Mouse (Mus musculus) embryonic facial prominence, embryonic 14.5 days (tissue): ENCODE data around the gene Map2k2. TPM values are rescaled to one million over a fixed set of nuclear protein-coding genes. Genes with fewer than 3 reads are reported as not detected.
"Not testable (repeated sequence)": the region's sequence is repeated elsewhere in the genome, so short reads cannot be mapped to it uniquely, and the experiment has no call there.

ENCODE experiments used
- ATAC-seq: fragments of 200-750 bp; cut with Nextera tagmentation; 2 replicates; pipeline ENCODE4 v1.8.0; 2017; ENCODE audit warnings: low read depth, moderate number of reproducible peaks, moderate TSS enrichment
- DNase-seq: peaks from one replicate; pipeline ENCODE4 v3.0.0-alpha.2; 2015; ENCODE audit warnings: low spot score
- H3K27ac ChIP-seq: fragments of 300-500 bp; sonication (generic); replicated peaks from 2 replicates; pipeline ENCODE4 v1.5.1; 2014; ENCODE audit warnings: low read depth, mild to moderate bottlenecking, low read length, moderate library complexity
- H3K27me3 ChIP-seq: fragments of 300-500 bp; sonication (generic); replicated peaks from 2 replicates; pipeline ENCODE4 v1.6.1; 2014; ENCODE audit warnings: low read length; ENCODE audit not compliant: control insufficient read depth, insufficient read depth
- H3K36me3 ChIP-seq: fragments of 300-500 bp; sonication (generic); 2 replicates; pipeline ENCODE4 v1.6.1; 2014; ENCODE audit warnings: low read length, mixed read lengths; ENCODE audit not compliant: control insufficient read depth, insufficient read depth
- H3K4me1 ChIP-seq: fragments of 300-500 bp; sonication (generic); 2 replicates; pipeline ENCODE4 v1.6.1; 2014; ENCODE audit warnings: antibody characterized with exemption, low read length; ENCODE audit not compliant: control insufficient read depth, insufficient read depth
- H3K4me2 ChIP-seq: fragments of 300-500 bp; sonication (generic); 2 replicates; pipeline ENCODE4 v1.6.1; 2014; ENCODE audit warnings: low read depth, mild to moderate bottlenecking, low read length, moderate library complexity, mixed read lengths
- H3K4me3 ChIP-seq: fragments of 300-500 bp; sonication (generic); 2 replicates; pipeline ENCODE4 v1.5.1; 2014; ENCODE audit warnings: low read depth, mild to moderate bottlenecking, low read length
- H3K9ac ChIP-seq: fragments of 300-500 bp; sonication (generic); 2 replicates; pipeline ENCODE4 v1.6.1; 2014; ENCODE audit warnings: low read depth, mild to moderate bottlenecking, low read length, moderate library complexity, mixed read lengths
- H3K9me3 ChIP-seq: fragments of 300-500 bp; sonication (generic); 2 replicates; pipeline ENCODE4 v1.6.1; 2016; ENCODE audit warnings: low read length; ENCODE audit not compliant: control insufficient read depth
- WGBS: fragments of 180-500 bp; shearing (Covaris S2); extraction: QIAGEN DNeasy Blood & Tissue Kit; methylation state at CpG from one replicate; pipeline ENCODE4 v1.1.7; 2014; 5-methylcytosine and 5-hydroxymethylcytosine counted together
- polyA plus RNA-seq: library from polyadenylated mRNA; unstranded; fragments of >200 nt; fragmentation: Nextera tagmentation; extraction: Ambion mirVana; gene quantifications from 2 replicates; pipeline ENCODE4 v1.2.1, GENCODE M21; 2014

Map2k2 gene
- 166 and 178 TPM in 2 replicates for polyA plus RNA-seq

DNA sequence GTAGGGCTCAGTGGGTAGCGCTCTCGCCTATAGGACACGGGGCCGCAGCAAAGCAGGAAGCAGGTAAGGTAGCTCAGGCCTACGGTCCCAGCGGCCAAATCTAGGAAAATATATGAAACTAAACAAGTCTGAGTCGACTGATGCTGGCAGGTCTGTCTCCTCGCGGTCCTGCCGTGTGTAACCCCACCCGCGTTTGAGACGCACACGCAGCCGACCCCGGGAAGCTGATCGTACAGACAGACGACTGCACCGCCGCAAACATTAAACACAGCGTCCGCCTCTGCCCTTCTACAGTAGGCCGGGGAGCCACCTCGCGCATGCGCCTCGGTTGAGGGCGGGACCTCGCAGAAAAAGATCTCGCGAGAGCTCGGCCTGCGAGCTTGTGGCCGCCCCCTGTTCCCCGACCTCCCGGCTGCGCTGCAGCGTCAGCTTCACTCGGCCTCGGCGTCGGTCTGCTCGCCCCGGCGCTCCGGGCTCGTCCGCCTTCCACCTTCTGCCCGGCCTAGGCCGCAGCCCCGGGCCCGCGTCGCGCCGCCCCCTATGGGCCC lies at the start of gene Map2k2:
TSS of gene Map2k2 (plus strand) at position 351 of the 548 bp plus-strand sequence.
- H3K9ac ChIP-seq = peak within 1 kb of the TSS; percentile 98
- peak; percentile 97 for ATAC-seq
- peaks cover 25% of the 10 kb centered on the region for H3K36me3 ChIP-seq
- H3K4me1 ChIP-seq = peaks cover 13% of the 10 kb centered on the region
- peak within 1 kb of the TSS; percentile 86 for H3K4me3 ChIP-seq
- H3K27ac ChIP-seq = peak within 1 kb of the TSS; percentile 98
- WGBS = 0% methylated on average over 24 of the region's 56 CpGs
- peak; percentile 98 for DNase-seq
- H3K9me3 ChIP-seq = no peaks in the 10 kb centered on the region
- H3K4me2 ChIP-seq = peak within 1 kb of the TSS; percentile 92
- H3K27me3 ChIP-seq = no peaks in the 10 kb centered on the region

DNA sequence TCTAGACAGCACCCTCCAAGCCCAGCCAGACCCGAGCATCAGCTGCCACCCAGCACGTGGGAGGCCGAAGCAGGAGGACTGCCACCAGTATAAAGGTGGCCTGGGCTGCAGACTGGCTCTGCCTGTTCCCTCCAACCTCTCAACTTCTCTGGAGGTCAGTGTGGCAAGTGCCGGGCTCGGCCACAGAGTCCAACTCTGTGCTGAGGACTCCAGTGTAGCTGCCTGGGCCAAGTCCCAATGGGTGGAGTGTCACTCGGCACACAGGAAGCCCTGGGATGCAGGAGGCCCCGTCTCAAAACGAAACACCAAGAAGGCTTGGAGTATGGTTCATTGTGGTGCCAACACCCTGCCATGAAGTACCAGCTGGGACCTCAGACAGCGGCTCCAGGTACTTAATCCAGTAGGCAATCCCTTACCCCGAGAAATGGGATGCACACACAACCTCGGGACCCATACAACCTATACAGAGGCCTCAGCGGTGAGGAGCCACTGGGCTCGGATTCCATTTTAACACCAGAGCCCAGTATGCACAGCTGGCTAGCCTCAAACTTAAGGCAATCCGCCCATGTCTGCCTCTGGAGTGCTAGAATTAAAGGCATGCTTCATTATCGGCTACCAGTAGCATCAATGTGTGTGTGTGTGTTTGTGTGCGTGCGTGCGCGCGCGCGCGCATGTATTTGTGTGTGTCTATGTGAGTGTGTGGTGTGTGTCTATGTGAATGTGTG lies 48.1 kb upstream of the Map2k2 start:
- Histone ChIP-seq H3K27me3 (no peaks in the 10 kb centered on the region), H3K4me1 (peaks cover 14% of the 10 kb centered on the region; the same call in 1 of the 2 replicates), H3K9me3 (no peaks in the 10 kb centered on the region), H3K4me3 (no peak overlapping the region), H3K36me3 (0 out of 2 replicates have a peak, but pooled peaks cover 3% of the 10 kb centered on the region), H3K4me2 (no peak overlapping the region), H3K9ac (peak overlapping the region; percentile 14; the same call in 1 of the 2 replicates), H3K27ac (no peak overlapping the region)
- 90% methylated on average over 23 of the region's 23 CpGs for WGBS
- no peak for DNase-seq
- ATAC-seq = no peak

DNA sequence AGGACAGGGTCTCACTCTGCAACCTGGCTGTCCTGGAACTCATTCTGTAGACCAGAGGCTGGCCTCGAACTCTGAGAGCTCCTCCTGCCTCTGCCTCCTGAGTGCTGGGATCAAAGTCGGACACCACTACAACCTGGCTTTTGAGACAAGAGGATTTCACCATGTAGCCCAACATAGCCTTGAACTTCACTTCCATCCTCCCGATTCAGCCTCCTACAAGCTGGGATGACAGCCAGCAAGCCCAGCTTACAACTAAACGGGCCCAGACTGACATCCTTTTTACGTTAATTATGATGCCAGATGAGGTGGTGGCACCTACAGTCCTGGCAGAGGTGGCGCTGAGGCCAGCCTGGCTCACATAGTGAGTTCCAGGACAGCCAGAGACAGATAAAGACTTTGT lies 46.8 kb upstream of the Map2k2 start:
- Histone ChIP-seq H3K9ac (peak overlapping the region; percentile 92; the same call in 1 of the 2 replicates), H3K27ac (no peak overlapping the region)
- 86% methylated on average over 6 of the region's 6 CpGs for WGBS

GRCm38 (mm10) chr10:81059603-81060543 lies 45.8 kb upstream of the Map2k2 start, which contains the start of gene Sgta:
TSS of gene Sgta (minus strand) at chr10:81060181.
- peak; percentile 96 for ATAC-seq
- Histone ChIP-seq H3K4me3 (peak within 1 kb of the TSS; percentile 86), H3K36me3 (no peaks in the 10 kb centered on the region), H3K27me3 (no peaks in the 10 kb centered on the region), H3K9ac (peak within 1 kb of the TSS; percentile 92), H3K4me2 (peak within 1 kb of the TSS; percentile 94), H3K27ac (no peak within 1 kb of the TSS; the same call in 1 of the 2 replicates), H3K9me3 (no peaks in the 10 kb centered on the region), H3K4me1 (peaks cover 14% of the 10 kb centered on the region; the same call in 1 of the 2 replicates)
- DNase-seq = peak; percentile 100
- under 1% methylated on average over 42 of the region's 48 CpGs for WGBS

More for the DNA sequence above, 46.8 kb upstream of the Map2k2 start:
- Histone ChIP-seq H3K4me2 (peak overlapping the region; percentile 94), H3K4me1 (peaks cover 14% of the 10 kb centered on the region; the same call in 1 of the 2 replicates), H3K4me3 (peak overlapping the region; percentile 86), H3K27me3 (no peaks in the 10 kb centered on the region), H3K9me3 (no peaks in the 10 kb centered on the region), H3K36me3 (no peaks in the 10 kb centered on the region)
- no peak for ATAC-seq
- no peak for DNase-seq

- DNase-seq = no peak
- Histone ChIP-seq H3K36me3 (no peaks in the 10 kb centered on the region), H3K9ac (no peak overlapping the region), H3K4me2 (no peak overlapping the region), H3K4me3 (no peak overlapping the region), H3K27ac (no peak overlapping the region), H3K9me3 (no peaks in the 10 kb centered on the region), H3K4me1 (peaks cover 14% of the 10 kb centered on the region; the same call in 1 of the 2 replicates), H3K27me3 (no peaks in the 10 kb centered on the region)
- no peak for ATAC-seq
- WGBS = 57% methylated on average over 4 of the region's 4 CpGs
These were observed 43.0 kb upstream of the Map2k2 start for GRCm38 (mm10) chr10:81062710-81063109.

DNA sequence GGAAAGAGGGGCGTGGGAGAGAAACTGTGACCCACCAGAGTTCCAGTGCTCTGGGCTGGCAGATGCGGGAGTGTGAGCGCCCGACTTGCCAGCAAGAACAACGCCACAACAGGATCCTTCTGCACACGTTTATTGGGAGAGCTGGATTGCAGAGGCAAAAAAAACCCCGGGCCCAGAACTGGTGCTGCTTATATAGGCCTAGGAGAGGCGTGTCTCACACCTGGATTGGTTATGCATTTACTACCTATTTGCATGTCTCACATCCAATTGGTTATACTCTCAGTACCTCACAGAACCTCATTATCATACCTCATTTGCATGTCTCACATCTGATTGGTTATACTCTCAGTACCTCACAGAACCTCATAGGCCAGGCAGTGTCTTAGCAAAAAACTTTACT lies 41.2 kb upstream of the Map2k2 start:
- H3K36me3 ChIP-seq, H3K9ac ChIP-seq, H3K27ac ChIP-seq, H3K9me3 ChIP-seq, H3K4me2 ChIP-seq, H3K4me3 ChIP-seq, H3K27me3 ChIP-seq, H3K4me1 ChIP-seq, DNase-seq, ATAC-seq: not testable (repeated sequence)
- WGBS = 81% methylated on average over 8 of the region's 8 CpGs

DNA sequence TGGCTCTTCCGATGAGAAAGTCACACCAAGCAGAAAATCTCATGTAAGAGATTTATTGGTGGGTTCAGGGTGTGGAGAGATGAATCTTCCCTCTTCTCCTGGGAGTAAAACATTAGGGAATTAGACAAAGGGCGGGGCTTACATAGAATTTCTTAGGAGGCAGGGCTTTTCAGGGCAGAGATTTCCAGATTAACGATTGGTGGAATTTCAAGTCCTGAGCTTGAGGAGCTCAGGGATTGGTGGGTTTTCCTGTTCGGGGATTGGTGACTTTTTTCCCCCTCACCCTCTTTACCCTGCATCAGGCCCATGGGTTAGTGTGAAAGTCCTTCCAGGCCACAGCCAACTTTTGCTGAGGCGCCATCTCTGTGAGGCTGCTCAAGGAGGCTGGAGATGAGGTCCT lies 37.0 kb upstream of the Map2k2 start:
- Histone ChIP-seq H3K36me3 (peaks cover 9% of the 10 kb centered on the region), H3K9ac (no peak overlapping the region), H3K9me3 (no peaks in the 10 kb centered on the region), H3K4me3 (no peak overlapping the region), H3K27me3 (no peaks in the 10 kb centered on the region), H3K4me2 (no peak overlapping the region), H3K4me1 (peaks cover 9% of the 10 kb centered on the region), H3K27ac (no peak overlapping the region)
- ATAC-seq (no peak), DNase-seq (no peak)
- 75% methylated on average over 5 of the region's 5 CpGs for WGBS

GRCm38 (mm10) chr10:81069836-81070235 lies 35.9 kb upstream of the Map2k2 start, which contains the start of gene Thop1:
TSS of gene Thop1 (plus strand) at chr10:81070035.
- Histone ChIP-seq H3K27ac (peak within 1 kb of the TSS; percentile 57; the same call in 1 of the 2 replicates), H3K4me3 (peak within 1 kb of the TSS; percentile 79), H3K9me3 (no peaks in the 10 kb centered on the region), H3K9ac (peak within 1 kb of the TSS; percentile 84), H3K27me3 (no peaks in the 10 kb centered on the region), H3K4me1 (peaks cover 9% of the 10 kb centered on the region), H3K36me3 (peaks cover 20% of the 10 kb centered on the region), H3K4me2 (peak within 1 kb of the TSS; percentile 64)
- DNase-seq (peak; percentile 100), ATAC-seq (peak; percentile 96)
- 0% methylated on average over 27 of the region's 35 CpGs for WGBS
